Mouse (Mus musculus) lung, adult 18-20 months (tissue): ENCODE results near the gene Dnaaf5.

Experiments
- DNase-seq, 2 experiments: peaks; one replicate each; pipeline ENCODE4 v3.0.0; 2022; ENCODE audit warnings: mixed read lengths in 2 of 2

The Dnaaf5 gene

DNA sequence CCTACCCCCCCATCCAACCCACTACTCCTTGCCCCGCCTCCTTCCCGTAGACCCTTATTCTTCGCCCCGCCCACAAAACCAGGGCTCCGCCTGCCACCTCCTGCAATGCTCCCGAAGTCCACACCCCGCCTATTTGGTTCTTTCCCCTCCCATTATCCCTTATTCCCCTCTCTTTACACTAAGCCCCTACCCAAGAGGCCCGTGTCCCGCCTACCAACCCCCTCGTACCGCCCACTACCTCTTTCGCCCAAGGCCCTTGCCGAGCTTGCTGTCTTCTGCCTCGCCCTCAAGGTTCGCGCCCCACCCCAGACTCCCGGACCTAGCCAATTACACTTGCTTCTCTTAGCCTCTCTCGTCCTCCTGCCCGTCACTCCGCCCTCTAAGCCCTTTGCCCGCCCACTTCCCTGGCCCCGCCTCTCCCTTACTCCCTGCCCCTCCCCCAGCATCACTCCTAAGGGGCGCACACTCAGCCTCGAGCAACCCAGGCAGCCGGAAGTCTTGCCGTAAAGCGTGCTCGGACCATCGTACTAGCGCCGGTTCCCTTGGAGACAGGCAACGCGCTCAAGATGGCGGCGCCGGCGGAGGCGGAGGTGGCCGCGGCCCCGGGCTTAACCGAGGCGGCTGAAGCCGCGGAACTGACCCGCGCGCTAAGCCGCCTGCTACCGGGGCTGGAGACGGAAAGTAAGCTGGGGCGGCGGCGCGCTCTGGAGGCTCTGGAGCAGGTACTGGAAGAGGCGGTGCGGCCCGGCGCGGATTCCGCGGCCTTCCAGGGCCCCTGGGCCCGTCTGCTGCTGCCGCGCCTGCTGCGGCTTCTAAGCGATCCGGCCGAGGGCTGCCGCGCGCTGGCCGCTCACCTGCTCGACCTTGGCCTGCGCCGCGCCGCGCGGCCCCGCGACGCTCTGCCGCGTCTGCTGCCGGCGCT, at the start of gene Dnaaf5, which contains the start of gene Prkar1b:
Gene Dnaaf5 (plus strand): TSS at position 543 of the 922 bp plus-strand sequence.
Gene Prkar1b (minus strand): TSS at position 321 of the 922 bp plus-strand sequence.
- peak; percentile 98 to 99 for DNase-seq

DNA sequence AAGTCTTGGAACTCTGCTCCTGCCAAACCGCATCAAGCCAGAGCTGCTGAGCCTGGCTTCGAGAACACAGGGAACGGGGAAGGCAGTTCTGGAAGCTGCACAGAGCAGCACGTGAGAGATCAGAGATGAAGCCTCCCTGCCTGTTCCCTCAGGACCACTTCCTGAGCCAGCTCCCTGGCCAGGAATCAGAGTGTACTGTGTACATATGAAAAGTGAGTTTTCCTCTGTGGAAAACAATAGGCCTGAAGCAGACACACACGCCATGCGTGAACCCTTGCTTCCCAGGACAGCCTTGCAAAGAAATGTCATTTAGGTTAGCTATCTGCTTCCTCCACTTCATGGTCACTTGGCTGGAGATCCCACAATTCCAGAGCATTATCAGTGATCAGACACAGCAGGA, 48.2 kb upstream of the Dnaaf5 start:
- no peak for DNase-seq

DNA sequence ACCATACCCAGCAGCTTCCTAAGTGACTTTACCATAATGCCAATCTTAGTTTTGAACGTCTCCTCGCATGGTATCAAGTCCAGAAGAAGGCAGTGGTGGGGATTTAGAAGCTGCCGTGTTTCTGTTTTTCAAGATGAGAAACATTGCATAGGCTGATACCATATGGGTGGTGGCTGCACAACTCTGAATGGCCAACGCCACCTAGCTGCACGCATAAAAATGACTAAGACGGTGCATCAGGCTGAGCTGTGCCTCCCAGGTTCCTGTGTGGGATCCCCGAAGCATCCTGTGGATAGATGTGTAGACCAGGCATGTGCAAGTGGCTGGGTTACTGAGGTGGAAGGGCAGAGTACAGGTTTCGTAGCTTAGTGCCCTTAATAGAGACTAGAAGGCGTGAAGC, 42.2 kb upstream of the Dnaaf5 start:
- no peak for DNase-seq

DNA sequence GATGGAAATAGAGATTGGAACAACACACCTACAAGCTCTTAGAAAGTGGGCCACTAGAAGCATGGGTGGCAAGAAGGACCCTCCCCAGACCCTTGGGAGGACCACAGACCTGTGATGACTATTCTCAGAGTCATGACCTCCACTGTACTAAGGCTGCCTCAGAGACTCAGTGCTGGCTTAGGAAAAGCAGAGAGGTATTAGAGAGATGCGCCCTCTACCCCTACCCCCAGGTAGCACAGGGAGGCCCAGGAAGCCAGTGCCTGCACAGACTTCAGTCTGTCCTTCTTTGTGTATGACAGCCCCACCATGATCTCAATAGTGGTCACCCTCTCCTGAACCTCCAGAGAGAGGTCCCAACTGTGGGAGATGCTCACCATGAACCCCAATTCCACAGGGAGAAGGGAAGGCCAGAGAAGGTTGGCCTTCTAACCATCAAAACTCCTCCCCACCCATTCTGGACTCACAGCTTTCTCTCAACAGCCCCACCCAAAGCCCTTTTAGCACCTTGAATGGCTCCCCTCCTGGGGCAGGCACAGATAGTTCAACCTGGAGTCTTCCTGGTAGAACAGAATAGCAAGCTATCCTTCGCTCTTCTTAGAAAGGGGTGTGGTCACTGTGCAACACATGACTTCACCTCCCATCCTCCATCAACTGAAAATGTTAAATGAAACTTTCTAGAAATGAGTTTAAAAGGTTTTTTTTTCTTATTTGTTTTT, 39.7 kb upstream of the Dnaaf5 start:
- DNase-seq: no peak

DNA sequence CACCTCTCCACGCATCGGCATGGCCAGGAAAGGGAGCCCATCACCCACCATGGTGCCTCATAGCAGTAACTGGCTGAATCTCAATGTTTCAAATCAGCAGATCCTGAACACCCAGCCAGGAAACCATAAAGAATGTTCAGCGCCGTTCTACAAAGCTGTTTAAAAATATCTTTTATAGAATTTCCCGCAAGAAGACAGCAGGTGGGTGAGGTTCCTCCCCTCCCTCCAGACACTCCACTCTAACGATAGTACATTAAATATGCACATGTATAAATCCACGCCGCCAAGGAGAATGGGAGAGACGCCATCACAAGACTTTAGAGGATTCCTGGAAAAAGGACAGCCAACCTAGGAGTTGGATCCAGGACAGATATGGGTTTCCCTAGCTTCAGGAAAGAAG, 38.0 kb upstream of the Dnaaf5 start:
- DNase-seq: no peak

DNA sequence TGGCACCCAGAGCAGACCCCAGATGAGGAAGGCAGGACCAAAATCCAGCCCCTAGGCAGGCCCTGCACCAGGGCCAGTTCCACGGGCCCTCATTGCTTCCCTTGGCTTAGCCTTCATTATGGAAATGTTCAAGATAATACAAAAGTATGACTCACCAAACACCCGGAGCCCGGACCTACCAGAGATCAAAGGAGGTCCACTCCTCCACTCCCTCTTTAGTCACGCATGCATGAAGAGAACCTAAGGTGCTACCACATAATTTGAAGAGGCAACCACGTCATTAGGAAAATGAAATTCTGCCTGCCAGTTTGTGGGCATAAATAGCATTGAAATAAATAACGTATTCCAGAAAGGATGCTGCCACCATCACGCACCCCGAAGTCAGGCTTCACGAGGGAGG, 37.6 kb upstream of the Dnaaf5 start:
- no peak for DNase-seq

DNA sequence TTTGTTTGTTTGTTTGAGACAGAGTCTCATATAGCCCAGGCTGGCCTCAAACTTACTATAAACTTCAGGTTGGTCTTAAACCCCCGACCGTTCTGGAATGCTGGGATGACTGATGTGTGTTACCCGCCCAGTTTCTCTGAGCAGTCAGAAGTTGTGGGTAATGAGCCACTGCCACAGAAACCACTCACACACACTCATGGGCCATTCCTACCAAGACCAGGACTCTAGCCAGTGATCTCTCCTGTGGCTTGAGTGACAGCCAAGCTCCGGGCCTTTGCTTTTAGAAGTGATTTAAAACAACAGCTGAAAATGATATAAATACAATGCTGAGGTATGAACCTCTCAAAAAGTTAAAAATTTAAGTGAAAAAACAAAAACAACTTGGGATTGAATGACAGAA, 35.1 kb upstream of the Dnaaf5 start:
- no peak for DNase-seq

DNA sequence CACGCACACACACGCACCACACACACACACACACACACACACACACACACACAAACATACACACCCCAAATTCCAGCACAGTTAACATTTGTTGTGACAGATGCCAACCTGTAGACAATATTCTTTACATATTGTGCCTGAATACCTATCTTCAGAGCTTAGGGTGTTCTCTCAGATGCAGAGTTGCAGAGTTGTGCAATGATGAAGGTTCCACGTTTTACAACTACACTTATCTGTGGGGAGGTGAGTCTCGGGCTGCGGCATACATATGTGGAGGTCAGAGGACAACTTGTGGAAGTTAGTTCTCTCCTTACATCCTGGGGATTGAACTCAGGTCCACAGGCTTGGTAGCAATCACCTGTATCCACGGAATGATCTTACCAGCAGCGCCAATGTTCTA, 34.5 kb upstream of the Dnaaf5 start:
- no peak for DNase-seq

DNA sequence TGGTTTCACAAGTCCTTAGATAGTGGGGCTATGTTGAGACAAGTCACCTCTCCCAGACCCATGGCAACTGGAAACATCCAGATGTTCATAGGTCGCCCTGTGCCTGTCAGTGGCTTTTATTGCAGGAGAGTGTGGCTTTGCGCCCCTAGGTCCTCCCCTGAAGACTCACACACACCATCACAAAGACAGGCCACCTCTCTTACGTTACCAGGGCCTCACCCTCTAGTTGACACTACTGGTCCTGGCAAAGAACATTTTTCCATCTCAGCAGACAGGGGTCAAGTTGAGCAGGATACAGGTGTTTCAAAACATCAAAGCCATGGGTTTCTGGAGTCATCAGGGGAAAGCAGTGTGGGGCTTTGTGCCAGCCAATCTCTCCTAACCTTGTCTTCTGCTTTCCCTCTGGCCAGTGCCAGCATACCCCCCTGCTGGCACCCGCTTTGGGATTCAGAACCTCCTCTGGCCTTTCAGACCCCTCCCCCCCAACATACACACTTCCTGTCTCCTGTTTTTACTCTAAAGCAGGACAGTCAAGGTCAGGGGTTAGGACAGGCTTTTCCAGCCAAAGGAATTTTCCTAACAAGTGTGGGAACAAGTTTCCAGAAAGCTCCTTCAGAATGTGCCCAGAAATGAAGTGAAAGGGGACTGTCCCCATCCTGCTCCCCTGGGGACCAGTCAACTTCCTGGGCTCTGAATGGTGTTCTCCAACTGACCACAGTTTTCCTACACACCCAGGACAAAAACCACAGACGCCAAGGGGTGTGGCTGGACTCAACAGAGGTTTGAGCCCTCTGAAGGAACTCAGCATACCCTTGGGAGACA, 31.7 kb upstream of the Dnaaf5 start:
- DNase-seq: peak; percentile 43 to 55

DNA sequence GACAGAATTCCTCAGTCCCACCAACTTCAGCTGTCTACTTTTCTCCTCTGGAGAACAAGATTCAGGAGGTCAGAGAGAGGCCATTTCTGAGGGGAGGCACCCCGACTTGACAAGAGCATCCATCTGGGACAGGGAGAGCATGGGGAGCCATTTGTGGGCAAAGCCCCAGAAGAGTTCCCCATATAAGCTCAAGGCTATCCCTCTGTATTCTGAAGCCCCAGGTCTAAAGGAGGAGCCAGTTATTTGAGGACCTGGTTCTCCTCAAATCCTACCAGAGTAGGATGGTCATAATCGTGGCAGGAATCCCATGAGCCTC, 31.1 kb upstream of the Dnaaf5 start:
- no peak for DNase-seq

DNA sequence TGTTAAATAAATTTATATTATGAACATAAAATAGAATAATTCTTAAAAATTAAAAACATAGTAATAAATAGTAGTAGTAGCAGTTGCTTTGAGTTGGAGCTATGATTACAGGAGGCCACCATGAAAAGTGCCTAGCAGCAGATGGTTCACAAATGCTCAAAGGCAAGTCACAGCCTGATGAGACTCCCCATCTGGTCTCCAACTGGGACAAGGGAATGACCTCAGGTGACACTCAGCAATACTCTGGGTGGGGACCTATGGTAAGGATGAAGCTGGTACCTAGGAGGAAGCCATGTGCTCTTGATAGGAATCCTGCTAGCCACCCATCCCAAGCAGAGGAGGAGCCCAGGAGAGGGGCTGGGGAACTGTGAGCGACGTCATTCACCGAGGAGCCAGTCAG, 24.3 kb upstream of the Dnaaf5 start:
- no peak for DNase-seq

DNA sequence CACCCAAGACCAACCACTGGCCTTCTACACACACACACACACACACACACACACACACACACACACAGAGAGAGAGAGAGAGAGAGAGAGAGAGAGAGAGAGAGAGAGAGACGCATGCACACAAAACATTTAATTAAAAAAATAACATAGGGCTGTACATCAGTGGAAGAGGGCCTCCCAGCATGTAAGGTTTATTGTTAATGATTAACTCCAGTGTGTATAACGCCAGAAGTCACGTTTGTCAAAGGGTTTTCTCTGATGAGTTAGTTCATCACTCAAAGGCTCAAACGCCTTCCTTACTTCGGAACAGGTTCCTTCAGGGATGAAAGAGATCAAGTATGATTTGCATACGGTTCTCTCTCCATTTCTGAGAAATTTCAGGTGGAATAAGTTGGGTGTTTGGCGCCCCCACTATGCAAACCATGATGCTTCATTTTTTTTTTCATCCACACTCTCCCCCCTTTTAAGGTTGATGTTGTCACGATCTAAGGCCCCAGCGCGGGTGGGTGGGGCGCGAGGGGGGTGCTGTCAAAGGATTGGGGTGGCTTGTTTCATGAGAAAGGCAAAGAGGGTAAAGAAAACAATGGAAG, 21.5 kb upstream of the Dnaaf5 start:
- no peak for DNase-seq

DNA sequence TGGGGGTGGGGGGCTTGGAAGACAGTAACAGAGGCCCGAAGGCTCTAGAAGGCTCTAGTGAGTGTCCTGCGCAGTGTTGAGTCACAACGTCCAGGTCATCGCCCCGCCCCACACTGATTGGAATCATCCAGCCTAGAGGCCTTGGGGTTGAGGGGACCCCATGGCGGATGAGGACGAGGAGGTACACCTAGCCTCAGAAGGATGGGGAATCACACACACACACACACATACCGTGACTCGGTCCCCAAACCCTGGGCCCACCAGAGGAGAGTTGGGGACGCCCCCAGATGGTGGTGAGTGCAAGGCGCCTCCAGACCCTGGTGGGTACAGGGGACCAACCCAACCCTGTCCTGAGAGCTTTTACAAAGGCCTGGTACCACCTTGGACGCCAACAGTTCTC, 20.9 kb upstream of the Dnaaf5 start:
- peak in 1 of 2 experiments; percentile 23 for DNase-seq

DNA sequence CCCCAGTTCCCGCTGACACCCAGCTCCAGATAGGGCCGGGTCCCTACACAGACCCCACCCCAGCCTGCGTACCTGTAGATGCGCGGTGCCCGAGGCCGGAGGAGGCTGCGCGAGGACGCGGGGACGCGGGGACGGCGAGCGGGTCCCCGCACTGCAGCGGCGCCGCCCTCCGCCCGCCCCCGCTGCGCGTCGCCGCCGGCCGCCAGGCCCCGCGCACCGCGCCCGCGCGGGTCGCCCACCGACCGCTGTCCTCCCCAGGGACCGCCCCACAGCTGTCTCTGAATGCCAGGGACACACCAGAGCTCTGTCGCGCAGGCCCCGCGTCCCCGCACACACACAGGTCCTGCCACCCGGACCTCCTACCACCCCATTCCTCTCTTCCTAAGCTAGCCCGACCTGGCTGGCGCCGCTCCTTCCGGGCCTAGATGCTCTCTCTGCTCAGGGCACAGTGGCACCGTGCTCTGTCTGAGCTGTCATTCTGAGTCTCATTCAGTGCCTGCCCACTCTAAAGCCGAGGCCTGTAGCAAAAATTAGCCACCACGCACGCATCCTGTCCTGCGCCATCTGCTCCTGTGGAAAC, 20.4 kb upstream of the Dnaaf5 start:
- DNase-seq: peak in 1 of 2 experiments; percentile 6

DNA sequence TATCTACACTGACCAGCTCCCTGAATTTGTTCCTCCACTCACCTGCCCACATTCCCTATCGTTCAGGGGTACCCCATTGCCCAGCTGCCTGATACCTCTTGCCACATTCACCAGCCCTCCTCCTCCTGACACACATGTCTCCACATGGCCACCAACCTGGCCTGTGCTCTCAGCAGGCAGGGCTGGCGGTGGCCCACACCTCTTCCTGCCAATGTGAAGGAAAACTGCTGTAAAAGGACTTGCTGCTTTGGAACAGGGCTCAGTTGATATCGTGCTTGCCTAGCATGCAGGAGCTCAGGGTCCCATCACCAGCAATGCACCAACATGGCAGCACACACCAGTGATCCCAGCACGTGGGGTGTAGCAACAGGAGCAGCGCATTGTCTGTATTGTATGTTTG, 19.7 kb upstream of the Dnaaf5 start:
- no peak for DNase-seq

DNA sequence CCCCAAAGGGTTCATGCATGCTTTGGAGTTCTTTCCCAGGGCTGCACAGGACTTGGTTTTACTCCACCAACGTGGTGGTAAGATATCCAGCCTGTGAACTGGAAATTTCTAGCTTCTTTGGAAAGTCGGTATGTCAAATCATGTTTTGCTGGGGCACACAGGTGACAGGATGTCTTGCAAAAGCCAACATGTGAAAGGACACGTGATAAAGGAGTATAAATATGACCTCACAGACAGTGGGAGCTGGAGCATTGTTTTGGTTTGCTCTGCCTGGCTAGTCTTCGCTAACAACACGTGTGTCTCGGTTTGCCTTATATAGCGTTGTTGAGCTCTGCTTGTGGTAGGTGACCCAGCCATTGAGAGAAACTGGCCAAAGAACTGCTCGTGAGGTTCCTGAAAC, 15.5 kb upstream of the Dnaaf5 start:
- DNase-seq: no peak

DNA sequence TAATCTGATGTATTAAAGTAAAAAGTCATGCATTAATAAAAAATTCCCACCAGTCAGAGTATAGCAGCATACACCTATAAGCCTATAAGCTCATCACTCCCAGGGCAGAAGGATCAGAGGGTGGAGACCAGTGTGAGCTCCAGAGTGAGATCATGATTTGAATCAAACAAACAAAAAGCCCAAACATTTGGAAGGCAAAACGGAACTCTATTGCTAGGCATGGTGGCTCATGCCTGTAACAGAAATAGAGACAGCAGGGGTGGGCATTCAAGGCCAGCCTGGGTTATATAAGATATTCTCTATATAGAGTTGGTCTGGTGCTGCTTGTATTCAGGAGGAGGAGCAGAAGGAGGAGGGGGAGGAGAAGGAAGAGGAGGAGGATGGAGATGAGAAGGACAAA, 13.7 kb upstream of the Dnaaf5 start:
- no peak for DNase-seq

DNA sequence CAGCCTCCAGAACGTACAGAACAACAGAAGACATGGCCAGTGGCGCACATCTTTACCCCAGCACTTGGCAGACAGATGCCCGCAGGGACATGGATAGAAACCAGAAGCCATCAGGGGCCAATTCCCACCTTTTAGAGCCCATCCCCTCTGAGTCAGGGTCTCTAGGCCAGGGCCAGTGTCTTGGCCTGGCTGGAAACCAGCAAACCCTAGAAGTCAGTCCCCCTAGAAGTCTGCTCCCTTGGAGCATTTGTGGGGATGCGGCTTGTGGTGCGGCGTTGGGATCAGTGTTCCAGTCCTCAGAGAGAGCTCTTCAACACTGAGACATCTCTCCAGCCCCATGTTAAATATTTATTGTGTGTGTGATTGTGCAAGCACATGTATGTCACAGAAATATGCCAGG, 12.8 kb upstream of the Dnaaf5 start:
- no peak for DNase-seq

DNA sequence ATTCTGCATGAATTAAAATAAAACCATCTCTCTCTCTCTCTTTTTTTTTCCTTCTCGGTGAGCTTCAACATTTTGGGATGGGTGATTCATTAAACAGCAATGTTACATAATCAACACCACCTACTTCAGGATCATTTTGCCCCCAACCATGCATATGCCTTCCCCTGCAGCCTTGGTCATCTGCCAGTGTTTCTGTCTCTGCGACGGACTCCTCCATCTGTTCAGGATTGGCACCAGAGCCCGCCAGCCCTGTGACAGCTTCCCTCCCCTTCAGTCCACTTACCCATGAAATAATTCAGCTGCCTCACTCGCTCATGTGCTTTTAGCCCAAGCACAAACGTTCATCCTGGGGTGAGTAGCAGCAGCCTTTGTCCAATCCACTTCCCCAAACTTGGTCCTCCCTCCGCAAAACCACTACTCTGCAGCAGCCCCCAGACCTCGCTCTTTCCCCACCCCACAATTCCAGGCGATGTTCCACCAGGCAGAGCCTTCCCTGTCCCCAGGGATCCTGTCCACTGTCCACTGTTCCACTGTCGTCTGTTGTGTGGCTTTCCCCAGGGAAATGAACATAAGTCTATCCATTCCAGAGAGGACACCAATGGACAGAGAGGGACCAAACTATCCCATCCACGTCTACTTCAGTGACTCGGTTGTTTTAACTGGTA, 11.6 kb upstream of the Dnaaf5 start:
- peak in 1 of 2 experiments; percentile 16 for DNase-seq

DNA sequence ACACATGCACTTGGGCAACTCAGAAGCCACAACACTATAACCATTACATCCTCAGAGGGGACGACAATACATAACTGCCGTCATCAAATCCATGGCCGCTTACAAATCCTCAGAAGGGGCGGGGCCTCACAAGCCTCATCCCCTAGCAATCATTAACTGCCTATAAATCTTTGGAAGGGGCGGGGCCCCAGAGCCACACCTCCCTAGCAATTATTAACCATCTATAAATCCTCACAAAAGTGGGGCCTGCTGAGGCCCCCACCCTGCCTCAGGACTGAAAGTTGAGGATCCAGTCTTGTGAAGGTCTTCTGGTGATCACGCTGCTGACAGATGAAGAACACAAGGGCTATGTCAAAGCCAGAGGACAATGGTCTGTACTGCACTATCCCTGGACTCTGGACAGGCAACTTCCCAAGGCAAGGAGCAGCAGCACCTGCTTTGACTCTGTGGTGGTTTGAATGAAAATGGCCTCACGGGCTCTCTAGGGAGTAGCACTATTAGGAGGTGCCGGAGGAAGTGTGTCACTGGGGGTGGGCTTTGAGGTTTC, 11.0 kb upstream of the Dnaaf5 start:
- DNase-seq: no peak

DNA sequence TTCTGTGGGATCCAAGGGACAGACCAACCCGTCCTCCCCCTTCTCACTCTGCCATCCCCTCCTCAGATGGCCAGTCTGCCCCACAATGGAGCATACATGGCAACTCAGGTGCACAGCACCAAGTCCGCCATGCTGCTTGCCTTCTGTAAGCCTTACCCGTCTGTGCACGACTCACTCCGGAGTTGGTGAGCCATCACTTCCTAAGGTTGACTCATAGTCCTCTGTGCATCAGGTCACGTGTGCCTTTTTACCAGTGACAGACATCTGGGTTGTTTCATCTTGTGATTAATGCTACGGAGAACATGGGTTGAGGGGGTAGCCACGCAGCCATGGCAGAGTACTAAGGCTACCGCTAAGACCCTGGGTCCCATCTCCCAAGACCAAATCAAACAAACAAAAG, 9.4 kb upstream of the Dnaaf5 start:
- no peak for DNase-seq

DNA sequence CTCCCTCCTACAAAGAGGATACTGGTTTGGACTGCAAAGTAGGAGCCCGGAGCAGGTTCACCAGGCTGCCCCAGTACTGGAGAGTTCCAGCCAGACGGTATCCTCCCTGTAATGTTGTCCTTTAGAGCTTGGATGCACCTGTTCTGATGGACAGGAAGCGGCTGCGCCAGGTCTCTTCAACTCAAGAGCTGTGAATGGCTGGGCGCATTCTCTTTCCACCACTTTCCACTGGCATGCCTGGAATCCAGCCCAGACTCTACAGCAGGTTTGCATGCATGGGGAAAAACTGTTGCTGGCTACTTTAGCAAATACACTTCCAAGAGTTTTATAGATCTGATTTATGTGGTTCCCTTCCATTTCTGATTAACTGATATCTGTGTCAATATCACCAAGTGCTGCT, 8.7 kb upstream of the Dnaaf5 start:
- DNase-seq: peak; percentile 43 to 45
